Mouse (Mus musculus) embryonic facial prominence, embryonic 15.5 days (tissue): Measurements from ENCODE around the gene Rbfox3. TPM values are rescaled to one million over a fixed set of nuclear protein-coding genes. Genes with fewer than 3 reads are reported as not detected.

Experiments used
- ATAC-seq: fragments of 200-750 bp; cut with Nextera tagmentation; 2 replicates; pipeline ENCODE4 v1.8.0; 2017; ENCODE audit warnings: low read depth, moderate TSS enrichment; ENCODE audit not compliant: insufficient number of reproducible peaks, low FRiP score, low TSS enrichment
- H3K27ac ChIP-seq: fragments of 300-500 bp; sonication (generic); replicated peaks from 2 replicates; pipeline ENCODE4 v1.5.1; 2015; ENCODE audit warnings: mild to moderate bottlenecking, inconsistent platforms
- H3K27me3 ChIP-seq: fragments of 300-500 bp; sonication (generic); 2 replicates; pipeline ENCODE4 v1.6.1; 2015; ENCODE audit warnings: inconsistent platforms
- H3K36me3 ChIP-seq: fragments of 300-500 bp; sonication (generic); 2 replicates; pipeline ENCODE4 v1.6.1; 2015; ENCODE audit warnings: mild to moderate bottlenecking, inconsistent platforms
- H3K4me1 ChIP-seq: fragments of 300-500 bp; sonication (generic); 2 replicates; pipeline ENCODE4 v1.6.1; 2015; ENCODE audit warnings: inconsistent platforms
- H3K4me2 ChIP-seq: fragments of 300-500 bp; sonication (generic); replicated peaks from 2 replicates; pipeline ENCODE4 v1.6.1; 2015; ENCODE audit warnings: mild to moderate bottlenecking, inconsistent platforms
- H3K4me3 ChIP-seq: fragments of 300-500 bp; sonication (generic); replicated peaks from 2 replicates; pipeline ENCODE4 v1.5.1; 2015; ENCODE audit warnings: mild to moderate bottlenecking, inconsistent platforms
- H3K9ac ChIP-seq: fragments of 300-500 bp; sonication (generic); 2 replicates; pipeline ENCODE4 v1.6.1; 2015; ENCODE audit warnings: inconsistent platforms
- H3K9me3 ChIP-seq: fragments of 300-500 bp; sonication (generic); replicated peaks from 2 replicates; pipeline ENCODE4 v1.6.1; 2016; ENCODE audit warnings: inconsistent platforms
- WGBS: fragments of 180-500 bp; shearing (Covaris S2); methylation state at CpG from one replicate; pipeline ENCODE4 v1.1.7; 2015; 5-methylcytosine and 5-hydroxymethylcytosine counted together
- polyA plus RNA-seq: library from polyadenylated mRNA; unstranded; fragments of >200 nt; fragmentation: Nextera tagmentation; extraction: Ambion mirVana; gene quantifications from 2 replicates; pipeline ENCODE4 v1.2.1, GENCODE M21; 2015

Gene Rbfox3
- polyA plus RNA-seq, 1 experiment from 2014 or later, result 0.55 TPM

DNA sequence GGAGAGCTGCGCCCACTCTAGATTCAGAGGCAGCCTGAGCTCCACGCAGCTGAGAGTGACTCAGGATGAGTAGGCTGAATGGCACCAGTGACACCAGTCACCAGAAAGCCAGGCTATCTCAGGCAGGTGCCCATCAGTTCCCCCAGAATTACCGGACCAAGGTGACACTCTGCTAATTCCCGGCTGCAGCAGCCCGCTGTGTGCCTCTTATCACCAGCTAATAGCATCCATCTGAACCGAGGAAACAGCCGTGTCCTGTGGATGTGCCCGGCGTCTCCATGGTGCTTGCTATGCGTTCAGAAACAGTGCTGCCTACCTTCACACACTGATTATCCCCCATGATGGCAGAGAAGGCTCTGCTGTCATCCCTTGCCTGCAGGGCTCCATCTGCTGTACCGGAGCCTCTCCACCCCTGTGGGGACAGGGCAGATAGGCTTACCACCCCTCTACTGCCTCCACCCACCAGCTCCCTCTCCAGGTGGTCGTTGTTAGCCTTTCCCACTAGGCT is 138.3 kb downstream of the Rbfox3 start:
- no peak for ATAC-seq
- Histone ChIP-seq H3K9me3 (no peaks in the 10 kb centered on the region), H3K9ac (no peak overlapping the region), H3K4me1 (no peaks in the 10 kb centered on the region), H3K36me3 (no peaks in the 10 kb centered on the region), H3K27me3 (no peaks in the 10 kb centered on the region), H3K4me2 (no peak overlapping the region), H3K27ac (no peak overlapping the region), H3K4me3 (no peak overlapping the region)
- WGBS, result 51% methylated on average over 12 of the region's 12 CpGs

DNA sequence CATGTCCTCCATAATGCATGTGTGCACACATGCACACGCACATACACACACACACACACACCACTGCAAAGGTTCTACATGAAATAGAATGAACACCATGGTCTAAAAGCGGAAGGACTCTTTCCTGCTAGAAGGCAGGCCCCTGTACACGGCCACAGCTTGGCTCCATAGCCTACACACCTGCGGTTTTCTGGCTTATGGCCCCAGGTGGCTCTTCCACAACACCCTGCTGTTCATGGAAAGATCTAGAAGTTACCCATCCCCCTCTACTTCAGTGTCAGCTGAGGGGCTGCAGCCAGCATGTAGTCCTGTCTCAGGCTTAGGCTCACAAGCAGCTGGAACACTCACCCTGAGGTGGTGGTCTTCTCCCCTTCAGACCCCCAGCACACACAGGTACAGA is 140.0 kb downstream of the Rbfox3 start:
- H3K27me3 ChIP-seq, result no peaks in the 10 kb centered on the region
- no peak for ATAC-seq
- H3K27ac ChIP-seq, result no peak overlapping the region
- no peaks in the 10 kb centered on the region for H3K4me1 ChIP-seq
- WGBS, result 83% methylated on average over 4 of the region's 4 CpGs
- H3K4me2 ChIP-seq, result no peak overlapping the region
- H3K4me3 ChIP-seq, result no peak overlapping the region
- H3K9me3 ChIP-seq, result no peaks in the 10 kb centered on the region
- no peak overlapping the region for H3K9ac ChIP-seq
- no peaks in the 10 kb centered on the region for H3K36me3 ChIP-seq

DNA sequence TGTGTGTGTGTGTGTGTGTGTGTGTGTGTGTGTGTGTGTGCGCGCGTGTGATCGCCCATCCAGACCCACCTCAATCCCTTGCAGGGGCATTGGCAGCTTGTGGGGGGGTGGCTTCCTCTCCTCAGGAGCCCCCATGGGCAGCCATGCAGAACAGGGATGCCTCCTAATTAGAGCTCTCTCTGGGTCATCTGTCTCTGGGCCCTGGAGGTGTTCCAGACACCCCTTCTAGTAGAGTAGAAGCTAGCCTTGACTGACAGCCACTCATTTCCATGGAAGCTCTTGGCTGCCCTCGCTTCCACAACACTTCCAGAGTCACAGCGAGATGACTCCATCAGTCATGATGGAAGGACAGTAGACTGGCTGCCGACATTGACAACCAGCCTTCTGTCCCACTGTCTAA is 140.6 kb downstream of the Rbfox3 start:
- Histone ChIP-seq H3K9me3 (no peaks in the 10 kb centered on the region), H3K9ac (no peak overlapping the region), H3K27ac (no peak overlapping the region), H3K27me3 (no peaks in the 10 kb centered on the region), H3K4me2 (no peak overlapping the region), H3K4me1 (no peaks in the 10 kb centered on the region), H3K4me3 (no peak overlapping the region), H3K36me3 (no peaks in the 10 kb centered on the region)
- no peak for ATAC-seq
- WGBS, result 94% methylated on average over 7 of the region's 7 CpGs

DNA sequence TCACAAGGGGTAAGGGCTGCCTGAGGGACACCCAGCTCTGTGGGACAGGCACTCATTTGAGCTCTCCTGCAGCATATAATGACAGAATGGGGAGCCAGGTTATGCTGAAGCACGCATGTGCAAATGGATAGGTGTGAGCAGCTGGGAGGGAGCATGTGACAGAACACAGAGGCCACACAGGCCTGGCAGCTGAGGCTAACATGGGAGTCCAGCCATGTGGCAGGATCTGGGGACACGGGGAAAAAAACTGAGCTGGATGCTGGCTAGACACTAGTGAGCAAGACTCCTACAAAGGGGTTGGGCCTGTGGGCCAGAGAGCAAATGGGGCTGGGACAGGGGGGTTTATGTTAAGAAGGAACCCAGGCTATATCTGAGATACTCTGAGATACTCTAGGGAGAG is 141.9 kb downstream of the Rbfox3 start:
- H3K27me3 ChIP-seq, result no peaks in the 10 kb centered on the region
- no peak overlapping the region for H3K27ac ChIP-seq
- H3K36me3 ChIP-seq, result no peaks in the 10 kb centered on the region
- H3K9ac ChIP-seq, result no peak overlapping the region
- H3K4me2 ChIP-seq, result no peak overlapping the region
- no peak overlapping the region for H3K4me3 ChIP-seq
- no peaks in the 10 kb centered on the region for H3K4me1 ChIP-seq
- H3K9me3 ChIP-seq, result no peaks in the 10 kb centered on the region
- no peak for ATAC-seq
- 73% methylated on average over 2 of the region's 2 CpGs for WGBS

DNA sequence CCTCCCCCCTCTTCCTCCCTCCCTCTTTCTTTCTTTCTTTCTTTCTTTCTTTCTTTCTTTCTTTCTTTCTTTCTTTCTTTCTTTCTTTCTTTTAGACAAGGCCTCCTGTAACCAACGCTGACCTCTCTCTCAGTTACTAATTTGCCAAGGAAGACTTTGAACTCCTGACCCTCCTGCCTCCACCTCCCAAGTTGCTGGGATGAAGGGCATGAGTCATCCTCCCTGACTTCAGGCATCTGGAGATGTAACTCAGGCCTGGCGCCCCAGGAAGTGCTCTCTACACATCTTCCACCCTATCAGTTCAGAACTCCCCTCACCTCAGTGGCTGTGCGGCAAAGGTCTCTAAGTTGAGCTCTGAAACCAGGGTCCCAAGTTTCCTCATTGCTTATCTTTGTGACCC is 143.0 kb downstream of the Rbfox3 start:
- WGBS, result 64% methylated on average over 3 of the region's 3 CpGs
- Histone ChIP-seq H3K9ac (no peak overlapping the region), H3K9me3 (no peaks in the 10 kb centered on the region), H3K4me1 (no peaks in the 10 kb centered on the region), H3K4me2 (no peak overlapping the region), H3K27ac (no peak overlapping the region), H3K36me3 (no peaks in the 10 kb centered on the region), H3K27me3 (no peaks in the 10 kb centered on the region), H3K4me3 (no peak overlapping the region)
- no peak for ATAC-seq

- ATAC-seq, result no peak
- Histone ChIP-seq H3K4me1 (no peaks in the 10 kb centered on the region), H3K9ac (no peak overlapping the region), H3K4me2 (no peak overlapping the region), H3K9me3 (no peaks in the 10 kb centered on the region), H3K27ac (no peak overlapping the region), H3K36me3 (no peaks in the 10 kb centered on the region), H3K4me3 (no peak overlapping the region), H3K27me3 (no peaks in the 10 kb centered on the region)
- WGBS, result 67% methylated on average over 4 of the region's 4 CpGs
Observed at GRCm38 (mm10) chr11:118767411-118767810, 144.0 kb downstream of the Rbfox3 start.

DNA sequence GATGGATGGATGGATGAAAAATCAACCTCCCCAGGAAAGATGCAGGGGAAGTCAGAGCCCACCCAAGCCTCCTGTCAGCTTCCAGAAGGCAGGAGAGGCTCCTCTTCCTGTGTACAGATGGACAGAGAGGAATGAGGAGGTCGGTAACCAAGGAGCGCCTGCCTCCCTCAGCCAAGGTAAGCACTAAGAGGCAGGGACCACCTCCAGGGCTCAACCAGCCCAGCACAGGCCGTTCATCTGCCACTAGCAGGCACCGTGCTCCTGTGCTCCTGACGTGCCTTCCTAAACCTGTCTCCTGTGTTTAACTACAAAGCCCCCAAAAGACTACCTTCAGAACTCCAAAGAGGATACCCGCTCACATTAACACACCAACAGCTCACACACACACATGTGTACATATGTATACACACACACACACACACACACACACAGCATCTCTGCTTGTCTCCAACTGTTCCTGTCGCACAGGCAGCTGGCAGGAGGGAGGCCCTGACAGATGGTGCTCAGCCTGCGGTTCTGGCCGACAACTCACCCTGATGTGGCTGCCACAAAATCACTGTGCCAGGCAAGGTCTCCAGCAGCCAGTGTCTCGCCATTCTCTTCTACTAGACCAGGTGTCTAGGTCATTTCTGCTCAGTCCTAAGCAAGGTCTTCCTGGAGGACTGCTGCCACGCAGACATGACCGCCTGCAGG is 151.0 kb downstream of the Rbfox3 start:
- Histone ChIP-seq H3K9me3 (no peaks in the 10 kb centered on the region), H3K4me3 (no peak overlapping the region), H3K36me3 (no peaks in the 10 kb centered on the region), H3K9ac (no peak overlapping the region), H3K4me2 (no peak overlapping the region), H3K27ac (no peak overlapping the region), H3K27me3 (no peaks in the 10 kb centered on the region), H3K4me1 (no peaks in the 10 kb centered on the region)
- 77% methylated on average over 12 of the region's 12 CpGs for WGBS
- no peak for ATAC-seq

- no peaks in the 10 kb centered on the region for H3K27me3 ChIP-seq
- no peak overlapping the region for H3K27ac ChIP-seq
- no peak overlapping the region for H3K4me3 ChIP-seq
- no peak overlapping the region for H3K9ac ChIP-seq
- no peaks in the 10 kb centered on the region for H3K4me1 ChIP-seq
- no peak overlapping the region for H3K4me2 ChIP-seq
- no peaks in the 10 kb centered on the region for H3K36me3 ChIP-seq
- 84% methylated on average over 8 of the region's 8 CpGs for WGBS
- H3K9me3 ChIP-seq, result no peaks in the 10 kb centered on the region
- no peak for ATAC-seq
Observed at GRCm38 (mm10) chr11:118759228-118759627, 152.2 kb downstream of the Rbfox3 start.

- no peaks in the 10 kb centered on the region for H3K4me1 ChIP-seq
- no peaks in the 10 kb centered on the region for H3K27me3 ChIP-seq
- H3K4me2 ChIP-seq, result no peak overlapping the region
- no peak overlapping the region for H3K4me3 ChIP-seq
- H3K36me3 ChIP-seq, result no peaks in the 10 kb centered on the region
- H3K27ac ChIP-seq, result no peak overlapping the region
- no peak overlapping the region for H3K9ac ChIP-seq
- ATAC-seq, result no peak
- WGBS, result 79% methylated on average over 10 of the region's 10 CpGs
- no peaks in the 10 kb centered on the region for H3K9me3 ChIP-seq
Observed at GRCm38 (mm10) chr11:118758277-118758990, 153.0 kb downstream of the Rbfox3 start.

DNA sequence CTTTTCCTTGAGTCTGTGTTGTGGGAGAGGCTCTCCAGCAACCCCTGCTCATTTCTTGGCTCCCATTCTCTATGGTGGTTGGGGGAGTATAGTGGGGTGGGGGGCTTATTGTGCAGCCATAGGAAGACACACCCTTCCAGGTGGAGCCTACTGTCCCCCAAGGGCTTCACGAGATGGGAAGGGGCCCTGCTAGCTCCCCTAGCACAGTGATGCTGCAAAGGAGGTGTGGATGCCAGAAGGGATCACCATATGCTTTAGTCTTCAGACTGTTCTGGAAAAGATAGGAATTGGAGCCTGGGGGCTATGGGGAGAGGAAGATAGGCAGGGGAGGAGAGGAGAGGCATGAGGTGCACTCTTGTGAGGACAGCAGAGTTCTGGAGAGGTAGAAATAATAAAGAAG is 153.9 kb downstream of the Rbfox3 start:
- H3K4me2 ChIP-seq, result no peak overlapping the region
- ATAC-seq, result no peak
- H3K9ac ChIP-seq, result no peak overlapping the region
- H3K4me1 ChIP-seq, result no peaks in the 10 kb centered on the region
- WGBS, result 47% methylated on average over 1 of the region's 1 CpGs
- no peaks in the 10 kb centered on the region for H3K36me3 ChIP-seq
- H3K9me3 ChIP-seq, result no peaks in the 10 kb centered on the region
- H3K27ac ChIP-seq, result no peak overlapping the region
- no peaks in the 10 kb centered on the region for H3K27me3 ChIP-seq
- H3K4me3 ChIP-seq, result no peak overlapping the region

- Histone ChIP-seq H3K36me3 (no peaks in the 10 kb centered on the region), H3K4me2 (no peak overlapping the region), H3K4me1 (no peaks in the 10 kb centered on the region; the same call in 1 of the 2 replicates), H3K27ac (no peak overlapping the region), H3K9ac (no peak overlapping the region), H3K27me3 (no peaks in the 10 kb centered on the region), H3K9me3 (no peaks in the 10 kb centered on the region), H3K4me3 (no peak overlapping the region)
- WGBS, result 77% methylated on average over 17 of the region's 17 CpGs
- ATAC-seq, result no peak
Observed at GRCm38 (mm10) chr11:118755003-118755402, 156.4 kb downstream of the Rbfox3 start.

DNA sequence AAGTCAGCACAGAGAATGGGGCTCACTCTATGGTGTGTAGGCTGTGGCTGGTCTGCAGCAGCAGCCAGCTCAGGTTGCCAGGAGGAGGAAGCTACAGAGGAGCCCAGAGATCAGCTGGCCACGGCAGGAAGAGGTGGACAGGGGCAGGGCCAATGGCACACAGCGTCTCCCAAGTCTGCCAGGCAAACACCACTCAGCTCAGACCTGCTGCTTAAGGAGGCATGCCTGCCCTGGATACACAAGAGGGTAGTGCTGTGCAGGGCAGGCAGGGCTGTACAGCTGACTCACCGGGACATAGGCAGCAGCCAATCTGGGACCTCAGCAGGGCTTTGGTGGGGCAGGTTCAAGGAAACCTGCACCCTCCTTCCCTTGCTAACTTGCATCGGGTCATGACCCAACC is 156.9 kb downstream of the Rbfox3 start:
- WGBS, result 42% methylated on average over 4 of the region's 4 CpGs
- H3K9me3 ChIP-seq, result no peaks in the 10 kb centered on the region
- H3K27ac ChIP-seq, result no peak overlapping the region
- H3K27me3 ChIP-seq, result no peaks in the 10 kb centered on the region
- no peak overlapping the region for H3K9ac ChIP-seq
- no peak overlapping the region for H3K4me3 ChIP-seq
- no peak overlapping the region for H3K4me2 ChIP-seq
- no peaks in the 10 kb centered on the region; the same call in 1 of the 2 replicates for H3K4me1 ChIP-seq
- H3K36me3 ChIP-seq, result no peaks in the 10 kb centered on the region
- no peak for ATAC-seq
